Mouse (Mus musculus): ENCODE data around the gene Pm20d1.

The Pm20d1 gene

GRCm38 (mm10) chr1:131797202-131797909, at the start of gene Pm20d1:
Gene Pm20d1 (plus strand): TSS chr1:131797381.
- DNase-seq: peak; percentile 40

- no peak for DNase-seq
Observed at GRCm38 (mm10) chr1:131747761-131748160, 49.4 kb upstream of the Pm20d1 start.

- no peak for DNase-seq
Observed at GRCm38 (mm10) chr1:131748636-131749035, 48.5 kb upstream of the Pm20d1 start.

- peak; percentile 40 for DNase-seq
Observed at GRCm38 (mm10) chr1:131749706-131750545, 47.3 kb upstream of the Pm20d1 start.

DNA sequence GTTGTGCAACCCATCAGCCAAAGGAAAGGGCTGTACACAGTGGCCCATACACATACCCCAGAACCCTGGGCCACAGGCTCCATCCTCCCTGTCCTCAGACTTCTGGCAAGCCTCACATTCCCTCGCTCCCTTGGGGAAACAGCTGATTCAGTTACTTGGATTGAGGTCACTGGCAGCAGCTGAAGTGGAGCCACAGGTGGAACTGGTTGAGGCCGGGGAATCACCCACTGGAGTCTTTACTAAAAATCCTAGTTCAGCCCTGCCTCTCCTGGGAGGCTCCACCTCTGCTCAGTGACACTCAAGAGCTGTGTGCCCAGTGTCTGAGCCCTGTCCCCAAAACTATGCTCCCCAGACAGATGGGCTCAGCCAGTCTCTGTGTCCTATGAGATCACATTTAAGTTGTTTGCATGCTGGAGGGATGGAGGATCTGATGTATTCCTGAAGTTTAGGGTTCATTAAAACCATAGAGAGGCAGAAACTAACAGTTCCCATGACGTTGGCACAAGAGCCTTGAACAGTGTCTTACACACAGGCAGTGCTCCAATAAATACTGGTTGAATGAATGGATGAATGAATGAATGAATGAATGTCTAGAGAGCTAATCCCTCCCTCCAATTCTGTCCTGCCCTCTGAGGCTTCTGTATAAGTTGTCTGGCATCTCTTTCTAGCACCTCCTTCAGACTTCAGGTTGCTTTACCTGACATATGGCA, 45.8 kb upstream of the Pm20d1 start:
- DNase-seq: peak; percentile 32

DNA sequence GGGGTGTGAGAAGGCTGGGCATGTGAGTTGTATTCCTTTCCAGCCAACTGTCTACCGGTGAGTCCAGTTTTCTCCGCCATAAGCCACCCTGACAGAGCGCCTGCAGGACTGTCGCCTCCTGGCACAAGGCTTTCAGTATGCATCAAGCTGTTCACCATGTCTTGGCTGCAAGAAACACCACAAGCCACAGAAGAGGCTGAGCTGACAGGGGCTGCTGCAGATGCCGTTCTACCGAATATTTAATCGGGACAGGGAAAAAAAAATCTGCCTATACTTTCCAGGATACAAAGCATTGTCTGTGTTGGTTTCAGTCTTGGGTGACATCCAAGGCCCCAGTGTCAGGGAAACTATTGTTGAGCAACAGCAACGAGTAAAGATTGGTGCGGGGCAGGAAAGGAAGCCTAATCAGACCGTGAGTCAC, 45.3 kb upstream of the Pm20d1 start:
- DNase-seq: peak; percentile 44

GRCm38 (mm10) chr1:131754212-131754829, 42.9 kb upstream of the Pm20d1 start:
- no peak for DNase-seq

DNA sequence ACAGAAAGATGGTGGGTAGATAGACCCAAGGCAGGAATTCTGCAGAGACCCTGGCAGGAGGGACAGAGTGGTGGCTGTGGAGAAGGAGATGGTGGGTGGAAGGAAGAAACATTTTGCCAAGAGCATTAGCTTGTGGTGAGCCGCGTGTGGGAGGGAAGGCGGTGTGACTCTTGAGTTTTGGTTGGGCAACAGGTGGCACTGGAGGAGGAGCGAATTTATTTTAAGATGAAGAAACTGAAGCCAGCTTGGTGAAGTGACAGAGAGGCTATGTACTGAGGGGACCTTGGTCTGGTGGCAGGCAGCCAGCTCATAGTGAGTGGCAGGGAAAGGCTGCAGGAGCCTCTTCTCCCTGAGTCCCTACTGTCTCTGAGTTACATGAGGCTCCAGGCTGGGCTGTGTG, 42.3 kb upstream of the Pm20d1 start:
- DNase-seq: peak; percentile 50

DNA sequence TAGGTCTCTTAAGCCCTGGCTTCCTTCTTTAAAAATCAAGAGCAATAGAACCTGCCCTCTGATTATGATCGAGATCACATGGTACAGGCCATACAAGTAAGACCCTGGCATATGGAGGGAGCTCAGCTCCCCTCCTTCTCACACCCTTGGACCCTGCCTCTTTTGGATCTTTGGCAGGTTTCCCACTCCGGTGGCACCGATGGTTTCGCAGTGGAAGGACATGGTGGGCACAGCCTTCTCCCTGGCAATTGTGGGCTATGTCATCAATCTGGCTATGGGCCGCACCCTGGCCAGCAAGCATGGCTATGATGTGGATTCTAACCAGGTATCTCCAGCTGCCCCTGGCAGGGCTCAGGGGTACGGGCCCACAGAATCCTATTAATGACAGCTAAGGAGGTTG, 40.0 kb upstream of the Pm20d1 start:
- no peak for DNase-seq

DNA sequence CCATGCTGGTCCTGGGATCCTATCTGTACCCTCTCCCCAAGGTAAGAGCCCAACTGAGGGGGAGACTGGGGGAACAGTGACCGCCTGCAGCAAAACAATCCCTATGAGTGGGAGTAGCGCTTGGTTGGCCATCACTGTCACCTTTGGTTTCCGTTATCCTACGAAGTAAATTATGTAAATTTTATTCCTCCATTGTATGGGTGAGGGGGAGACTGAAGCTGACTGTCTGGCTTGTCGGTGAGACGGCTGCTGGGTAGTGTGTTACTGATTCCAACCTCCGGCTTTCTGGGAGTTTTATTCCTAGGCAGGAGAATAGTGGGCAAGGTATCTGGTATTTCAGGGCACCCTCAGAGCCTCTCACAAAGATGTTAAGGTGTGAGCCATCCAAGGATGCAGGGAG, 38.4 kb upstream of the Pm20d1 start:
- no peak for DNase-seq

DNA sequence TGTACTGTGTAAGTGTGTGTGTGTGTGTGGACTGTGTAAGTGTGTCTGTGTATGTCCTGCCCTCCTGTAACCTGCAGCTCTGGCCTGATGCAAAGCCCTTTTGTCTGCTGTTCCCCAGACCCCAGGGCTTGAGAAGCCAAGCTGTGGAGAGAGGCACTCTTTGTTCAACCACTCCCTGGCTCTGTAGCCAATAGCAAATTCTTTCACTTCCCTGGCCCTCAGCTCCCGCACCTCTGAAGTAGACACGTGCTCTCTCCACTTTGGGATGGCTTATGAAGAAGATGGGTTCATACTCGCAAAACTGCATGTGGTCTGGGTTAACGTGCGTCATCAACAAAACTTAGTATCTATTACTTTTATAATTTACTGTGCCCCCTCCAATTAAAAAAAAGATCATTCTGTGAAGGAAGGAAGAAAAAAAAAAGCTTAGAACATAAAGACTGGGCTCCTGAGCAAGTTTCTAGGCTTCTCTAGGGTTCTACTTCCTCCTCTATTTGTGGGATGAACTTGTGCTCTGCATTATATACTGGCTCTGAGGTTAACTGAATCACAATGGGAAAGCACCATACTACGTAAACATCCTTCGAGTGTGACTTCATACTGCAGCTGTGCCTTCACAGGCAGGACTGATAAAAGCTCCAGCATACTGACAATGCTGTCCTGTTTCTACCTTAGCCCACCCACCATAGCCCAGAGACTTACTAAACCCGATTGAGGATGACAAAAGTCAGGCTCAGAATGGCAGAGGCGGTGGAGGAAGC, 37.3 kb upstream of the Pm20d1 start:
- DNase-seq: no peak

GRCm38 (mm10) chr1:131760428-131760820, 36.8 kb upstream of the Pm20d1 start:
- no peak for DNase-seq

DNA sequence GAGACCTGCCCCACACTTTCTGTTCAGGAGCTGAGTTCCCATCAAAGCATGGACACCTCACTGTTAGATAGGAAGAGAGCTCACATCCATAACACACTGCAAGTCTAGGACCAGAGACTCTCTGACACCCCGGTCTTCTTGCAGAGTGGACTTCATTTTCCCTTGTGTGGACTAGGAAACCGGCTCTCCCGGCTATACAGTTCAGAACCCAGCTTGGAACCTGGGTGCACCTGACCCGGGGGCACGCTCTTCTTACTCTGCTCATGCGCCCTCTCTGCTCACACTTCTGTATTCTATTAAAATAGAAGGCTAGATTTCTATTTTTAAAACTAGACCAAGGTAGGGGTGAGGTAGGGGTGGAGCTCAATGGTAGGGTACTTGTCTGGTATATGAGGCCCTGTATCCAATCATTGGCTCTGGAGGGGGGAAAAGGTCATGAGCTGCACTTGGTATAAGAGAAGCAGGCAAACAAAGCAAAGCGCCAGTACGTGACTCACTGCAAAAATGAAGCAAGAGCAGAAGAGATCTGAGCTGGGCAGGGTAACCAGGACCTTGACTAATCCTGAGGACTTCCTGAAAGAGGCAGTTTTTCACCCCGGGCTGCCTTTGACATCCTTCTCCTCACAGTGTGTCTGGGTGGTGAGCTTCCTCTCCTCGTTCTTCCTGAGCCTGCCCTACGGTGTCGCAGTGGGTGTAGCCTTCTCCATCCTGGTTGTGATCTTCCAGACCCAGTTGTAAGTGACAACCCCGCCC, 35.9 kb upstream of the Pm20d1 start:
- peak; percentile 39 for DNase-seq

DNA sequence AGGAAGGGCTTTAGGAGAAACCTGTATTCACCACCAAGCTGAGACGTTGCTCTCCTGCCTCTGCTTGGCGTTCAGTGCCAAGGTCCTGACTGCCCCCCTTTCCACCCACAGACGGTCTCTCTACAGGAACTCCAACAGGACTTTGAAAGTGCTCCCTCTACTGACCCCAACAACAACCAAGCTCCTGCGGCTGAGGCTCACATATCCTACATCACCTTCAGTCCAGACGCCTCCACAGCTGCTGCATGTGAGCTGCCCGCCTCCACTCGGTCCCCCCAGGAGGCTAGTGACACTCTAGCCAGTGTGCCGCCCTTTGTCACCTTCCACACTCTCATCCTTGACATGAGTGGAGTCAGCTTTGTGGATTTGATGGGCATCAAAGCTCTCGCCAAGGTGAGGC, 33.5 kb upstream of the Pm20d1 start:
- DNase-seq: no peak

- DNase-seq: peak; percentile 71
Observed at GRCm38 (mm10) chr1:131764581-131765338, 32.4 kb upstream of the Pm20d1 start.

GRCm38 (mm10) chr1:131765357-131766001, 31.7 kb upstream of the Pm20d1 start:
- DNase-seq: peak; percentile 87

DNA sequence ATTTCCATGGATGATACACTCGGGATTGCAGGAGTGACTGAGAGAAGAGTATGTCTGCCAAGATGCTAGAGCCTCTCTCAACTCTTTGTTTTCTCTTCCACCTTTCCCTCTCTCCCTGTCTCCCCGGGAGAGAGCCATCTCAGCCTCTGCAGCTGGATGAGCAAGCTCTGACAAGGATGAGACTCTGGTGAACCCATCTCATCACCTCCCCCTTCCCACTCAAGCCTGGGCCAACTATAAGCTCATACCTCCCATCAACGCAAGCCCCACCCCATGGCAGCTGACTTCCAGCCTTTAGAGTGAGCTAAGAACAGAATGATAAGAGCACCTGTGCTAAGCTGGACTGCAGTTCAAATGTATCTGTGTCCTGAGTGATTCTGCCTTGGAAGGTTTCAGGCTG, 27.9 kb upstream of the Pm20d1 start:
- no peak for DNase-seq

- DNase-seq: peak; percentile 36
Observed at GRCm38 (mm10) chr1:131770656-131771055, 26.5 kb upstream of the Pm20d1 start.

DNA sequence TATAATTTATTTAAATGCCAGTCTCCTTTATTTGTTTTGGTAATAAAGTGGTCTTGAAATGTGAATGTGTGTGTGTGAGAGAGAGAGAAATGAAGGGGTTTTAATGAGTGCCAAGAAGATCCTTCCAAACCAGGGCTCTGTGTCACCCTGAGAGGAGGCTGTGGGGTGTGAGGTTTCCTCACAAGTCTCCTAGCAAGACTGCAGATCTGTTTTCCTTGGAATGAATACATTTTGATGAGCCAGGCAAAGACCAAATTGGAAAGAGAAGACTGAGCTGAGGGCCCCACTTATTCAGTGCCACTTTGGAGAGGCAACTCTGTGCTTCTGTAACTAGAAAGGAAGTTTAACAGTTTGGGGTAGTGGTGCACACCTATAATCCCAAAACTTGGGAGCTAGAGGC, 25.7 kb upstream of the Pm20d1 start:
- DNase-seq: no peak

GRCm38 (mm10) chr1:131794591-131794990, 2.6 kb upstream of the Pm20d1 start:
- no peak for DNase-seq

Measured in lung, postnatal 14 days (tissue).